Mouse (Mus musculus) thymus, postnatal 36 days (tissue): ENCODE measurements around the gene Jdp2.
A peak's percentile ranks its signal among the peaks of the same experiment; 100 is the strongest.
"Not testable (repeated sequence)": the region's sequence is repeated elsewhere in the genome, so short reads cannot be mapped to it uniquely, and the experiment has no call there.

Source experiments
- DNase-seq, 2 experiments: peaks; one replicate each; pipeline ENCODE4 v3.0.0; 2022; ENCODE audit warnings: mixed read lengths in 2 of 2

Gene Jdp2

DNA sequence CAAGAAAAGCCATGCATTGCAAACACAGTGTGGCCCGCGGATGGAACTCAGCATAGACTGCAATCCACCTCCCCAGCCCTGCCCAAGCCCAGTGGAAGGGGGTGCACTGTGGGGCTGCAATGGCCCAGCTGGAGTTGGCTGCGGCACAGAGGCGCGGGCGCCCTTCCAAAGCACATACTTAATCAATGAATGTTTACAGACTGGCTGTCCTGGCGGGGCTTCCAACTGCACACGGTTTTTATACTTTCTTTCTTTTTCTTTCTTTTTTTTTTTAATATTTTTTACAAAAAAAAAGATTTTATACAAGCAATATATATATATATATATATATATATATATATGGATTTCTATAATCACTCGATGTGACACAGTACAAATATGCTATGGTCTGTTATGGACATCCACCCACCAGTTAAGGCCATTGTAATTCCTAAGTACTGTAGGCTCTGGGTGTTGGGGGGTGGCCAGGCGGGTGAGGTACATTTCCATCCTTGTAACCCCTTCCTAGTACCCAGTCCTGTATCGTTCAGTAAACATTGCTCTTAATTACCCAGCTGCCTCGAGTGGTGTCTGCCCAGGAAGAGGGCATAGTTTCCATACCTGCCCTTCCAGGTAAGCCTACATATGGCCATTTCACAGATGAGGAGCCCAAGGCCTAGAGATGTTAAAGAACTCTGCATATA lies 40.6 kb downstream of the Jdp2 start:
- DNase-seq, result no peak

DNA sequence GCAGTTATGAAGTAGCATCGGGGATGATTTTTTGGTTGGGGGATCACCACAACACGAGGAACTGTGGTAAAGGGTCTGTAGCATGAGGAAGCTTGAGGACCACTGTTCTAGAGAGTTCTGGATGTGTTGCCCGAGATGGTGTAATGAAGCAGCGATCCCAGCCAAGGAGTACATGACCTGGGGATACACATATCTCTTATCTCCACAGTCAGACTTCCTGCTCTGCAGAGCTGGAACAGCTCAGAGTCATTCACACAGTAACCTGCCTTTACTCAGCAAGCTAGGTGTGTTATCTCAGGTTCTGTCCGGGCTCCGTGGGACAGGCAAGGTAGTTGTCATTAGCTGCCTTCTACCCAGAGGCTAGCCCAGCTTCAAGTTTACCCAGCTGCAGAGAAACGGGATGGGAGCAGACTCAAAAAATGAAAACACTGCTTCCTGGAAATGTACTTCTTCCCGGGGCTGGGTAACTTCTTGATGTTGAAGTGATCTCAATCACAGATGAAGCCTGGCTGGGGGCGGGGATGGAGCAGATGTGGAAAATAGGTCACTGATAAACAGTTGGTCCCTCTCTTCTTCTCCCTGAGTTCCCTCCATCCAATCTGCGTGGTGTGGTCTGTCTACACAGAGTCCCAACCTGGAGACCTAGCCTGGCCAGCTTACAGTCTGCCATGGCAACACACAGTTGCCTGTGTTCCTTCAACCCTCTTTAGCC lies 42.2 kb downstream of the Jdp2 start:
- DNase-seq, result no peak

DNA sequence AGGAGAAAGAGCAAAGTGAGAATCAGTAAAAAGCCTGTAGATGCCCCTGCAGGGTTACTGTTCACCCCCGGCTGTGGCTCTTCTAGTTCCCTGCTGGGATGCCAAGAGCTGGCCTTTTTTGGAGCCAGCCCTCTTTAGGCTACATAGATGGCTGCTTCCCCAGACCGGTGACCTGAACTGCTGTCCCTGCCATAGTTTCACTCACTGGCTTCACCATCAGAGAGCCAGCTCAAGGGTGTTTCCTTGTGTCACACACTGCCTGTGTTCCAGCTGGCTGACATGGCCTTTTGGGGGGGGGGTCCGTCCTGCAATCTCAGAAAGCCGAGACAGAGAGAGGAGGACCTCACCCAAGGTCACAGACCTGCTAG lies 42.7 kb downstream of the Jdp2 start:
- no peak for DNase-seq

DNA sequence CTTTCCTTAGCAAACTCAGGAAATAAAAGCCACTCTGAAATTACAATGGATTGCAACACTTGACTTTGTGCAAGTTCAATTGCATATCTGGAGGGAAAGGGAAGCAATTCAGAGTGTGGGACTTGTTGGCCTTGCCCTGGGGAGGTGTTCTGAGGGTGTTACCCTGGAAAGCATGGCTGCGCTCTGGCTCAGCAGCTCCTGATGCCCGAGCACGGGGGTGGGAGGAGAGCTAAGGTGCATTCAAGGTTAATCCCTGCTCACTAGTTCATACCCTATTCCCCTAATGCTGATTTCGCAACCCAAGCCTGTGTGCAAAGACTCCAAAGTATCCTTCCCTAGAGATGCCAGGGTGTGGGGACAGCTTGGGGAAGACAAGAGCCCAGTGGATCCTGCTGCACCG lies 44.9 kb downstream of the Jdp2 start:
- no peak for DNase-seq

DNA sequence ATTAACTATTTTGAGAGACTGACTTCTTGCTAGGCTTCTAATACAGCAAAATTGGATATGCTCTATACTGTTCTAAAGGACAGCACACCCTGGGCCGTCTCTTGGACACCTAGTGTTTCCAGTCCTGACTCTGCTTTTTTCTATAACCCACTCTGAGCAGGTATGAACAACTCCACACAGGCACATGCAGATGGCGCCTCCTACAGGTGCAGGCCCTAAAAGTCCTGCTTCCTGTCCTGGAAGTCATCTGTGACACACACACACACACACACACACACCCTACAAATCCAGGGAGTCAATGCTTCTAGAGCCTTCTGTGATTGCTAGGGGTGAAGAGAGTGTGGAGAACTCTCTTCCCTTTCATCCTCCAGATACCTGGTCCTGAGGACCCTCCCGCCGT lies 46.8 kb downstream of the Jdp2 start:
- DNase-seq, result peak; percentile 78

DNA sequence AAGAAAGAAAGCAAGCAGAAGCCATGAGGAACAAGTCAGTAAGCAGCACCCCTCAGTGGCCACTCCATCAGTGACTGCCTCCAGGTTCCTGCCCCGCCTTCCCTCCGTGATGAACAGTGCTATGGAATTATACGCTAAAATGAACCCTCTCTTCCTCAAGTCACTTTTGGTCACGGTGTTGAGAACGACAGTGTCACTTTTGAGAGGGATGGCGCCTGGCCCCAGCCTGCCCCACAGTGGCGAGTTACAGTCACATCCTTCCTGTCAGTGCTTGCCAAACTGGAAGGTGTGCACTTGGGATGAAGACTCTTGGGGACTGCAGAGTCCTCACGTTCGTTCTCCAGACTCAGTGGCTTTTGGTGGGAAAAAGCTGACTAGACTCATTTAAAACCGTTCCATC lies 48.5 kb downstream of the Jdp2 start:
- peak; percentile 57 to 65 for DNase-seq

DNA sequence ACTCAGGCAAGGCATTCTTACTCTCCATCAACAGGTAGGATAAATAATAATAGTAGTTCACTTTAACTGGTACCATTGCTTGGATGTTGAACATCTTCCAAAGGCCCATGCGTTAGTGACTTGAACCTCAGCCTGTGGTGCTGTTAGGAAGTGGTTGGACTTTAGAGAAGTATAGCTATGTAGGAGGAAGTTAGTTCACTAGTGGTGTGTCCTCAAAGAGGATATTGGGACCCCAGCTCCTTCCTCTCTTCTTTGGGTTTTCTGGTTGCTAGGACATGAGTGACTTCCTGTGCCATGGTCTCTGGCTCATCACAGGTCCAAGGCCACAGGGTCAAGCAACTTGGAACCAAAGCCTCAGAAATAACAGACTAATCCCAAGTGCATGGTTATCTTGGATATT lies 49.1 kb downstream of the Jdp2 start:
- no peak for DNase-seq

DNA sequence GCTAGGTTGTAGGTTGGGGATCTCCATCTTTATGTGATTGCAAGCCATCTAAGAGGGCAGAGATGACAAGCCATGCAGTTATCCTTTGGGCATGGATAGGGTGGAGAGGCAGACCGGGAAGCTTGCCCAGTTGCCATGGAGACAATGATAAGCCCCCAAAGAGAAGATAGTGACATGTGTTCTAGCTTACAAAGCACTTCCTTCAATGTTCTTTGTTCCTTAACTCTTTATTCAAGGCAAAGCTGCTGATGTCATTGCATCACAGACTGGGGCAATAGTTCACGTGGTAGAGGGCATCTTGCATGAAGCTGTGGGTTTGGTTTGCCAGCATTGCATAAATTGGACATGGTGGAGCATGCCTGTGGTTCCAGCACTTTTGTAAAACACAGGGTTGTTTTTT lies 60.5 kb downstream of the Jdp2 start:
- DNase-seq, result no peak

DNA sequence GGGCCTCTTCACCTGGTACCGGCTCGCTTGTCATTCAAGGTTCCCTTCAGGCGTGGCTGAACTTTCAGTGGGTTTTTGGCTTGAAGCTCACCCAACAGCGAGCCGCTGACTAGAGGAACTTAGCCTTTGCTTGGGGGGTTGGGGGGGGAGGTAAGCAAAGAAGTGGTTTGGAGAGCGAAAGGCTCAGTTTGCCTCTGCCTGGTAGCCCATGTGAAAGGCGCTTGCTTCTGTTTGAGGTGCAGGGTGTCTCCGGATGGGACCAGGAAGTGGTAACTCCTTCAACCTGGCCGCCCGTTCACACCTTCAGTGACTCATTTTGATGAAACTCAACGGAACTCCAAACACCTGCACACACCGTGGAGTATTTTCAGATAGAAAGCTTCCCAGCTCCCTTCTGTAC lies 62.0 kb downstream of the Jdp2 start:
- DNase-seq, result peak; percentile 39 to 53

DNA sequence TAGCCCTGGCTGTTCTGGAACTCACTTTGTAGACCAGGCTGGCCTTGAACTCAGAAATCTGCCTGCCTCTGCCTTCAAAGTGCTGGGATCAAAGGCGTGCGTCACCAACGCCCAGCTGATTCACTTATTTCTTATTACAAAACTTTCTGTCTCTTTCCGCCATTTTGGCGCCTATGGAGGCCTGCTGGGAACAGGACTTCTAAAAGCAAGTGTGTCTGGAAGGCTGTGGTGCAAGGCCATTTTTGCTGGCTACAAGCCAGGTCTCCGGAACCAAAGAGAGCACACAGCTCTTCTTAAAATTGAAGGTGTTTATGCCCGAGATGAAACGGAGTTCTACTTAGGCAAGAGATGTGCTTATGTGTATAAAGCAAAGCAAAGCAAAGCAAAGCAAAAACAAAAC lies 63.4 kb downstream of the Jdp2 start:
- not testable (repeated sequence) for DNase-seq

DNA sequence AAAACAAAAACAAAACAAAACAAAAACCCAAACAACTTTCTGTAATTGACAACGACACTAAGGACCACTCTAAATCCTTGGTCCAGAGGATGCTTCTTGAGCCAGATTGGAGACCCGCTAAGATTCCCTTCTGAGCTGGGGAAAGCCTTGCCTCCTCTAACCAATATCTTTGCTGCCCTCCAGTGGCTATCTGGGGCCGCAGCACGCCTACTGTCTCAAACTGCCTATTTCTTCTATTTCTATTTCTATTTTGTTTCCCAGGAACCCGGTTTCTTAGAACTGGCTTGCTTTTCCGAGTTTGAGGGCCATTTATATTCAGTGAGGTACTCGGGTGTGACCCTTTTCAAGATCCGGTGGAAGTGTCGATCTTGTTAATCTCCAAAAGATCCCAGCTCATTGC lies 64.1 kb downstream of the Jdp2 start:
- DNase-seq, result peak; percentile 63

DNA sequence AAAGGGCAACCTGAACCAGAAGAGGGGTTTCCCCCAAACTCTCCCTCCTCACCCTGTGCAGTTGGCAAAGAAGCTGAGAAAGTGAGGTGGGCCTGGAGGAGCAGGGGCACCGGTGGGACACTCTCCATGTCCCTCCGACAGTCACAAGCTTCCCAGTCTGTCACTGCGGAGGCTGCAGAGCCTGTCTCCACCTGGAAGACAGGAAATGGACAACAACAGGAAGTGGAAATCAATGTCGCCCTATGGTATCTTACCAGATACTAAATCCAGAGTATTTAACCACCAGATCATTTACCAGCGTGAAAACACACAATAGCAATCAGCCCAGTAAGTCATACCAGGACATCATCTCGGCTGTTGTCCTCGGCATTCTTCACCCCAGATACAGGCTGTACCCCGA lies 67.3 kb downstream of the Jdp2 start:
- DNase-seq, result no peak

DNA sequence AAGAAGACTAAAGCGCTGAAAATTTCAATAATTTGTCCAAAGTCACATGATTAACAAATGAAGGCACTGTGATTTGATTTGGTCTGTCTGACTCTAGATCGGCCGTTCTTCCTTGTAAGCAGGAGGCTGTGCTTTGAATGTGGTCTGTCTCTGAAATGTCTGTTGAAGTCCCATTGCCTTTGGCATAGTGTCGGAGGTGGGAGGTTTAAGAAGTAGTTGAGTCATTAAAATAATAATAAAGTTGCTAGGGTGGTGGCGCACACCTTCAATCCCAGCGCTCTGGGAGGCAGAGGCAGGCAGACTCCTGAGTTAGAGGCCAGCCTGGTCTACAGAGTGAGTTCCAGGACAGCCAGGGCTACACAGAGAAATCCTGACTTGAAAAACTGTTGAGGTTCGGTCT lies 68.2 kb downstream of the Jdp2 start:
- no peak for DNase-seq

DNA sequence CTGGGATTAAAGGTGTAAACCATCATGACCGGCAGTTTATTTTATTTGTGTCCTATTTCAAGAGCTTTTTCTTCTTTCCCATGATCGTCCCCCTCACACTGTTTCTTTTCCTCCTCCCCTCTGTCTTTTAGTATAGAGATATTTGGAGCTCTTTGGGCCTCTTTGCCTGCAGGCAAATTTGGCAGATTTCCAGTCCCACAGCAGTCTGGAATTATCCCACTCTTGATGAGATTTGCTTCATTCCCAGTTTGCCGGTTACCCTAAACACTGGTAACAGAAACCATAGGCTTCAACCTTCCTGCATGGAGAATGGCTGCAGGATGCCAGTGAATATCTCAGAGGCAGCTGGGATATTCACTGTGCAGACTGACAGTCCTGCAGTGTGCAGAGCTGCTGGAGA lies 69.9 kb downstream of the Jdp2 start:
- DNase-seq, result no peak

DNA sequence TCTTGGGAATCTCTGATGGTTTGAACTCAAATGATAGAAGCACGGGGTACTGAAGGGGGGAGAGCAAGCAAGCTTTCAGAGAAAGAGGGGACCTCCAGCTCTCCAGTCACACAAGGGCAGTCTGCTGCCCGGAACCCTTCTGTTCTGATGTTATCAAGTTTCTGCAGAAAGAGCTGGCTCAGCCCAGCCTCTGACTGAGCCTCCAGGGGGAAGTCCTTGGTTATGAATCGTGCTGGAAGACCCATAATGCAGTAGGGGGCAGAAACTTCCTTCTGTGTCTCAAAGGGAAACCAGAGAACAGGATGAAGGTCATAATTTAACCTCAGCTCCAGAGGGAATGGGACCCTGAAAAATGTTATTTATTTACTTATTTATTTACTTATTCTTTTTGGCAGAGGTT lies 71.3 kb downstream of the Jdp2 start:
- no peak for DNase-seq

DNA sequence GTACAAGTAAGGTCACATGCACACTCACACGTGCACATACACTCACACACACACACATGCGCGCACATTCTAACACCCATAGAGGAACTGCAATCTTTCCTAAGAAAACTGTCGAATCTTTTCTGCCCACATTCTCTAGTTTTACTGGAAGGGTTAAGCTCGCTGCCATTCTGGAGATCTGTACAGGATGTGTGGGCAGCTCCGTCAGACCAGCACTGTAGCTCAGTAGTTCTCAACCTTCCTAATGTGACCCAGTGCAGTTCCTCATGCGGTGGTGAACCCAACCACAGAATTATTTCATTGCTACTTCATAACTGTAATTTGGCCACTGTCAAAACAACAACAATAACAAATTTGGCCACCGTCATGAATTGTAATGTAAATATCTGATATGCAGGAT lies 75.1 kb downstream of the Jdp2 start:
- DNase-seq, result no peak

DNA sequence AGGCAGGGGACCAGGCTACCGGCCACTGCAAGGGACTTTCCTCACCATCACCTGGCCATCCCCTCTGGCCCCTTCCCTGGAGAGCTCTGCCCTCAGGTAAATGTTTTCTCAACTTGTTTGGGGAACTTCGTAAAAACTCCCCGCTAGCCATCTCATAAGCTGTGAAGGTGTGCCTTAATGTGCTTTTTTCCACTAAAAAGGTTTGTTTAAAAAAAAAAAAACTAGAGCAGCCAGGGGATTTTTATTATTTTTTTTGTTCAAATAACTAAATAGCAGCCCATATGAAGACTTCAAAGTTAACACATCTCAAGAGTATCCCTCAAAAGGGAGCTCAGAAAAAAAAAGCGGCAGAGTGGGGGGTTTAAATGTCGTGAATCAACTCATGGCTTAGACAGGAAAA lies 80.3 kb downstream of the Jdp2 start:
- DNase-seq, result no peak

DNA sequence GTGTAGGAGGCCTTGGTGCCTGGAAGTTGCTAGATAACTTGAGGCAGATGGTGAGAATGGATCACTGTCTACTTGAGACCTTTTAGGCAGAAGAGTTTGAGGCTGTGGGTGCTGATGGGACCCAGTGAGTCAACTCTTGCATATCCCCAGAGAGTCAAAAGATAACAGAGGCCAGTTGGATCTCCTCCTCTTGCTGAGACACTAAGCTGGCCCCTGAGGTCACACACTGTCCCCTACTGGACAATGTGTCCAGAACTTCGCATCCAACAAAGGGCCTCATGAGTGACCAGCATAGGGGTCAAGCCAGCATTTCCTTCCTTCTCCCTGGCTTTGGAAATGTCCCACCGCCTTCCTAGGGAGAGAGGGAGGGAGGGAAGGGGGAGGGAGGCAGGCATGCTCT lies 81.0 kb downstream of the Jdp2 start:
- DNase-seq, result no peak

DNA sequence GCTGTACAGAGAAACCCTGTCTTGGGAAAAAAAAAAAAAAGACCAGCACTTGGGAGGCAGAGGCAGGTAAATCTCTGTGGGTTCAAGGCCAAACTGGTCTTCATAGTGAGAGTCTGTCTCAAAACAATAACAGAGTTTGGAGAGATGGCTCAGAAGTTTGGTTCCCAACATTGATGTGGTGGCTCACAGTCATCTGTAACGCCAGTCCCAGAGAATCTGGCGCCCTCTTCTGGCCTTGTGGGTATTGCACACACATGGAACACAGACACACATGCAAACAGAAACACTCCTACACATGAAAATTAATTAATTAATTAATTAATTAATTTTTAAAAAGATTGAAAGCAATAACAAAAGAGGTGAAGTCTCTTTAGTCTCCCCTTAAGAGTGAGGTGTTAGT lies 83.5 kb downstream of the Jdp2 start:
- no peak for DNase-seq

DNA sequence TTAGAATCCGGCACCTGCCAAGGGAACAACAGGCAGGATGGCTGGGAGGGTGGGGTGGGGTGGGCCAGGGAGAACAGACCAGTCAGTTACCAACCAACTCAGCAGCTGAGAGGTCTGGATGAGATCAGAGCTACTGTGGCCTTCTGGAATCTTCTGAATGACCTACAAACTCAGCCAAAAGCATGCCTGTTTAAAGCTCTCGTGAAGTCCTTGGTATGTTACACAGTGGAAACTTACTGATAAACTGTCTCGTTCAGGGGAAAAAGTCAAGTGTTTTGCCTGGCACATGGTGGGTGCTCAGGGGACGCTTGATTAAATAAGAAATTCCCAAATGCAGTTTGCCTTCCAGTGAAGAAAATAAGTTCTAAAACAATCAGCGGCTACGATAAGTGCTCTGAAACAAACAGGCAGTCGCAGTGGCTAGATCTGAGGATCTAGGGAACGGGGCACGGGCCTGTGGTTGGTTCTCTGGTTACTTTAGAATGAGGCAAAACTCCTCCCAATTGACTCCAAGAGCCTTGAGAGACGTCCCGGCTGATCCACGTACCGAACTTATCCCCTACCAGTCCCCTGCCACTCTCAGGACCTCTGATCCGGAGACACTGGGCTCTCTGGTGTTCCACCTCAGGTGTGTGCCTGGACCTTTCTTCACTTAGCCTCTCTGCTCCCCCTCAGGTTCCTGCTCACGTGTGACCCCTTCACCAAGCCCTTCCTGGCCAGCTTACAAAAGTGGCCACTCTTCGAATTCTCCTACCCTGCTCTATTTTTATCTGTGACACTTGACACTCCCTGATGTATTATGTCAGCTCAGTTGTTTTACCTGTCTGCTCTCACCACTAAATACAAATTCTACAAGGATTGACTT lies 85.8 kb downstream of the Jdp2 start:
- no peak for DNase-seq

DNA sequence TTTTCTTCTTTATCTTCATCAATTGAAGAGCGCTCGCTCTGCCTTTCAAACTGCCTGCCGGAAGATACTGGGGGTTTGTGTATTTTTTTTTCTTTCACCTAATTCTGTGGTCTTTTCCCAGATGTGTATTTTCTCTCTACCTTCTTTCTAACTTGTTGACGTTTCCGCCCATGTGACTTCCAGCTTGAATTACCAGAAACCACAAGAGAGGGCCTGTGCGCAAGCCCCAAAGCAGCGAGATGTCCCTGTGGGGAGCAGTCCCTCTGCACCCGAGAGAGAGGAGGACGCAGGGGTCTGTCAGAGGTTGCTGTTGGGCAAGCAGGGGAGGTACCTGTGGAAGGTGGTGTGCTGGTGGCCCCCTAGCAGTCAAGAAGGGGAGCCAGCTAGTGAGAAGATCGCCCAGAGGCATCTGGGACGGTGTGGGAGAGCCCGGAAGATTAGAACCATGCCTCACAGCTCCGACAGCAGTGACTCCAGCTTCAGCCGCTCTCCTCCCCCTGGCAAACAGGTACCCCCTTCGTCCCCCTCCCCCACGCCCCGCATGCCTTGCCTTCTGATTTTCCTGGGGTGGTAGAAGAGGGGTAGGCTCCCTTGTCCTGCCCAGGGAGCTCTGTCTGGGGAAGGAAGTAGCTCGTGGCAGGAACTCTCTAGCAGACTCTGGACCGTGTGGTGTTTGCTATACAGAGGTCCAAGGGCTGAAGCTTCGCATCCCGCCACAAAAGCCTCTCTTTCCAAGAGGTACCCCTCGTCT lies 87.8 kb downstream of the Jdp2 start, which contains the start of gene Batf:
Gene Batf (plus strand): TSS at position 204 of the 751 bp plus-strand sequence.
- peak; percentile 69 for DNase-seq

DNA sequence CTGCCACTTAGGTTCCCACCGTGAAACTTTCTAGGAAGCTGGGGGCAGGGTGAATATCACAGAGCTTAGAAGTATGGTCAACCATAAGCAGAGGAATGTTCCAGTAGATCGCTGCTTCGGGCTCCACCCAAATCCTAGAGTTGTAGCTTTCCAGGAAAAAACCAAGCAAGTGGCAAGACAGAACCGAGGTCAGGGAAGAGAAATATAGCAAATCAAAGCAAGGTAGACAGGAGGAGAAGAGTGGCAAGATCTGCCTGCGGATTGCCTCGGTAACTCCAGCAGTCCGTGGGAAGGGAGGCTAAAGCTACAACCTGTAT lies 88.3 kb downstream of the Jdp2 start:
- DNase-seq, result no peak

DNA sequence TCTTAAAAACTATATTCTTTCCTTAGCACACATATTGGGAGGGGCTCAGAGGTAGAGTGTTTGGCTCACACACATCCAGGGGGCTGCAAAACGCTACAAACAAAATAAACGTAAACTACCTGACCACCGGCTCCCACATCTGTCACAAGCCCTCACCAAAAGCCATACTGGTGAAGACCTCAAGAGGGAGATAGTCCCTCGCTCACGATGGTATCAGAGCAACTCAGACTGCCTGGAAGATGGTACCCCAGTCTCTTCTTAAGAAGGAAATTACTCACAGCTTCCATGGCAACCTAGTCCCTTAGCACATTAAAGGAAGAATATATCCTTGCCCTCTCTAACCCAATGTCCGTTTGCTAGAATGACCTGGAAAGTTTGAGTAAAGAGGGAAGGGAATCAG lies 89.0 kb downstream of the Jdp2 start:
- no peak for DNase-seq
